Mouse (Mus musculus): ENCODE results near the gene Coa7. TPM values are rescaled to one million over a fixed set of nuclear protein-coding genes. Genes with fewer than 3 reads are reported as not detected.

Gene Coa7
- total and polyA plus RNA-seq, 3 experiments: 11.1 to 40.1 (median 29.5) TPM

DNA sequence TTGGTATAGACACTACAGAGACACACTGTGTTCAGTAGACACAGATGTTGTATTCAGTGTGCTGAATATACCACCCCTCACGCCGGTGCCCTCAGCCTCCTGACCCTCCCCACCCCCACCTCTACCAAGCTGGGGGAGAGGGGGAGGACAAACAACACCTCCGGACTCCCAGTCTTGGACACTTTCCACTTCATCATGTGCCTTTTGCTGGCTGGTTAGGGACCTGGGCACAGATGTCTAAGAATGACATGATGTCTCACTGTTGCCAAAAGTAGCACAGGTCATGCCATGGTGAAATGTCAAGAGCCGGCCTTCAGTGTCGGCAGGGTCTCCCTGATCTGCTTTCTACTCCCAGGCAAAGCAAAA lies 36.2 kb downstream of the Coa7 start:
- H3K79me2 ChIP-seq (replicated peaks; ENCODE audit: control insufficient read depth, insufficient read depth, low read length): no peaks in the 10 kb centered on the region
- H3K4me1 ChIP-seq (ENCODE audit: control insufficient read depth, insufficient read depth, low read length): peaks cover 7% of the 10 kb centered on the region
- TF ChIP-seq POLR2A (IDR thresholded peaks at IDR 0.05; ENCODE audit: insufficient read depth, low read depth, low read length) (no peak), EP300 (IDR thresholded peaks at IDR 0.05; ENCODE audit: insufficient read depth, low read depth, low read length) (0 out of 2 replicates have a peak, but pooled peaks have one; percentile 61), CTCF (IDR thresholded peaks at IDR 0.05) (no peak)
- no peak overlapping the region for H3K9ac ChIP-seq (ENCODE audit: low read depth, low read length)
- no peaks in the 10 kb centered on the region for H3K27me3 ChIP-seq (ENCODE audit: control insufficient read depth, insufficient read depth, low read length)
- H3K4me3 ChIP-seq: 0 out of 2 replicates have a peak overlapping the region, but pooled peaks have one; percentile 3
- peak overlapping the region; percentile 70 for H3K27ac ChIP-seq
- peaks cover 2% of the 10 kb centered on the region; the same call in 1 of the 2 replicates for H3K36me3 ChIP-seq (ENCODE audit: control insufficient read depth, insufficient read depth, low read length)
- intact Hi-C loops (cut with DNase I): no loop called here
- peak; percentile 52 to 68 for DNase-seq
- WGBS: 40% methylated on average over 5 of the region's 5 CpGs

DNA sequence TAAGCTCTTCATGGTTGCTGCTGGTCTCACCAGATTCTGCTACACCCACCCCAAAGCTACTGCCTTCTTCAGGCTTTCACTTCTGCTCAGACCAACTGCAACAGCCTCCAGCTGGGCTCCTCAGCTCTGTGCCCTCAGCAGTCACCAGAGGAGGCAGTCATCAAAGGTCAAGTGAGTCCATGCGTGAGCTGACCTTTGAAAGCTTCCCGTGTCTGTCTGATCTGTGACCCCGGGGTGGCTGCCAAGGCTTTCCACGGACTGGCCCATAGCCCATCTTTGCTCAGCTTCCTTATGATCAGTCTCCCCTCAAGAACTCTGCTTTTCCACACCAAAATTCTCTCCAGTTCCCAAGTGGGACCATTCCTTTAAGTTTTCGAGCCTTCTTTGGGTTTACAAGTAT lies 41.3 kb downstream of the Coa7 start:
- intact Hi-C loops (cut with DNase I): no loop called here
- Histone ChIP-seq H3K27ac (no peak overlapping the region), H3K27me3 (ENCODE audit: control insufficient read depth, insufficient read depth, low read length) (no peaks in the 10 kb centered on the region), H3K36me3 (ENCODE audit: control insufficient read depth, insufficient read depth, low read length) (no peaks in the 10 kb centered on the region), H3K79me2 (replicated peaks; ENCODE audit: control insufficient read depth, insufficient read depth, low read length) (no peaks in the 10 kb centered on the region), H3K4me1 (ENCODE audit: control insufficient read depth, insufficient read depth, low read length) (no peaks in the 10 kb centered on the region), H3K4me3 (no peak overlapping the region), H3K9ac (ENCODE audit: low read depth, low read length) (no peak overlapping the region)
- TF ChIP-seq EP300 (IDR thresholded peaks at IDR 0.05; ENCODE audit: insufficient read depth, low read depth, low read length) (no peak), POLR2A (IDR thresholded peaks at IDR 0.05; ENCODE audit: insufficient read depth, low read depth, low read length) (no peak), CTCF (IDR thresholded peaks at IDR 0.05) (no peak)
- DNase-seq: no peak
- 34% methylated on average over 5 of the region's 5 CpGs for WGBS

- Histone ChIP-seq H3K27me3 (ENCODE audit: control insufficient read depth, insufficient read depth, low read length) (no peaks in the 10 kb centered on the region), H3K9ac (ENCODE audit: low read depth, low read length) (no peak overlapping the region), H3K4me3 (no peak overlapping the region), H3K36me3 (ENCODE audit: control insufficient read depth, insufficient read depth, low read length) (no peaks in the 10 kb centered on the region), H3K4me1 (ENCODE audit: control insufficient read depth, insufficient read depth, low read length) (no peaks in the 10 kb centered on the region), H3K27ac (no peak overlapping the region), H3K79me2 (replicated peaks; ENCODE audit: control insufficient read depth, insufficient read depth, low read length) (no peaks in the 10 kb centered on the region)
- WGBS: 63% methylated on average over 4 of the region's 4 CpGs
- DNase-seq: no peak
- no peak for TF ChIP-seq EP300 (IDR thresholded peaks at IDR 0.05; ENCODE audit: insufficient read depth, low read depth, low read length)
- intact Hi-C loops (cut with DNase I): no loop called here
These were observed 42.5 kb downstream of the Coa7 start for GRCm38 (mm10) chr4:108370409-108370808.

DNA sequence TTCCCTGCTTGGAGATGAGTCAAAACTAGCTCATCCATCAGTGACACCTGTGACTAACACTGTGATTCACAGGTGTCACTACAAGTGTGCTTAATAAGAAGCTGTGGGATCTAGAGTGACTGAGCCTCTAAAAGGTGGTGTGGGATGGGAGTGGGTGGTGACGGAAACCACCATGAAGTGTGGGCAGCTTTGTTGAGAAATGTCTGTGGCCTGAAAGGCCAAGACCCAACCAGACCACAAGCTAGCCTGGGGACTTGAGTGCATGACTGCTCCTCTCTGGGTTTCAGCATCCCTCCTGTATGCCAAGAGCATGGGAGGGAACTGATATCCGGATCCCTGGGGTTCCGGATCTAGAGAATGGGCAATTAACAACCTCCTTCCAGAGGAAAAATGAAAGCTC lies 43.5 kb downstream of the Coa7 start:
- no peaks in the 10 kb centered on the region for H3K79me2 ChIP-seq (replicated peaks; ENCODE audit: control insufficient read depth, insufficient read depth, low read length)
- no peaks in the 10 kb centered on the region for H3K27me3 ChIP-seq (ENCODE audit: control insufficient read depth, insufficient read depth, low read length)
- no peak for TF ChIP-seq POLR2A (IDR thresholded peaks at IDR 0.05; ENCODE audit: insufficient read depth, low read depth, low read length)
- TF ChIP-seq EP300 (IDR thresholded peaks at IDR 0.05; ENCODE audit: insufficient read depth, low read depth, low read length): no peak
- TF ChIP-seq CTCF (IDR thresholded peaks at IDR 0.05): no peak
- no peaks in the 10 kb centered on the region for H3K36me3 ChIP-seq (ENCODE audit: control insufficient read depth, insufficient read depth, low read length)
- H3K4me3 ChIP-seq: no peak overlapping the region
- no peak overlapping the region for H3K9ac ChIP-seq (ENCODE audit: low read depth, low read length)
- intact Hi-C loops (cut with DNase I): no loop called here
- WGBS: 90% methylated on average over 3 of the region's 3 CpGs
- no peaks in the 10 kb centered on the region for H3K4me1 ChIP-seq (ENCODE audit: control insufficient read depth, insufficient read depth, low read length)
- no peak overlapping the region for H3K27ac ChIP-seq
- no peak for DNase-seq

DNA sequence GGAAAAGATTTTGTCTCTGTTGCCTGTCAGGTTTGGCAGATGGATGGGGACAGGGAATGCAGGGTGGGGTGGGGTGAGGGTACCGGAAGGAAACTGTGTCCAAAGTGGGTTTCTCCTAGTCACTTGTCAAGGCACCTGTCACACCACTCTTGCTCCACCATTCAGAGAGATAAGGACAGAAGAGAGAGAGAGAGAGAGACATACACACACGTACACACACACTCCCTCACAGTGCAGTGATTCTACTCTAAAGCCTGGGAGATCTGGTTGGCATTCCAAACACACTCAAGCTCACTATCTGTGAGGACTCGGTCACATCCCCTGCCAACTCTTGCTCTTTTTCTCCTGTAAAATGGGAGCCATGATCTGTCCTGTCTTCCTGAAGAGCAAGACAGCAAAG lies 44.2 kb downstream of the Coa7 start:
- Histone ChIP-seq H3K36me3 (ENCODE audit: control insufficient read depth, insufficient read depth, low read length) (no peaks in the 10 kb centered on the region), H3K4me1 (ENCODE audit: control insufficient read depth, insufficient read depth, low read length) (no peaks in the 10 kb centered on the region), H3K4me3 (no peak overlapping the region), H3K27me3 (ENCODE audit: control insufficient read depth, insufficient read depth, low read length) (no peaks in the 10 kb centered on the region), H3K79me2 (replicated peaks; ENCODE audit: control insufficient read depth, insufficient read depth, low read length) (no peaks in the 10 kb centered on the region), H3K27ac (no peak overlapping the region), H3K9ac (ENCODE audit: low read depth, low read length) (no peak overlapping the region)
- WGBS: 45% methylated on average over 3 of the region's 3 CpGs
- no peak for DNase-seq
- intact Hi-C loops (cut with DNase I): no loop called here
- TF ChIP-seq CTCF (IDR thresholded peaks at IDR 0.05) (no peak), EP300 (IDR thresholded peaks at IDR 0.05; ENCODE audit: insufficient read depth, low read depth, low read length) (no peak), POLR2A (IDR thresholded peaks at IDR 0.05; ENCODE audit: insufficient read depth, low read depth, low read length) (no peak)

- Histone ChIP-seq H3K27me3 (ENCODE audit: control insufficient read depth, insufficient read depth, low read length) (peaks cover 7% of the 10 kb centered on the region), H3K36me3 (ENCODE audit: control insufficient read depth, insufficient read depth, low read length) (no peaks in the 10 kb centered on the region), H3K9ac (ENCODE audit: low read depth, low read length) (no peak overlapping the region), H3K27ac (no peak overlapping the region), H3K79me2 (replicated peaks; ENCODE audit: control insufficient read depth, insufficient read depth, low read length) (no peaks in the 10 kb centered on the region), H3K4me1 (ENCODE audit: control insufficient read depth, insufficient read depth, low read length) (no peaks in the 10 kb centered on the region), H3K4me3 (no peak overlapping the region)
- intact Hi-C loops (cut with DNase I): no loop called here
- 81% methylated on average over 3 of the region's 3 CpGs for WGBS
- DNase-seq: no peak
- TF ChIP-seq EP300 (IDR thresholded peaks at IDR 0.05; ENCODE audit: insufficient read depth, low read depth, low read length) (no peak), POLR2A (IDR thresholded peaks at IDR 0.05; ENCODE audit: insufficient read depth, low read depth, low read length) (no peak)
These were observed 51.5 kb downstream of the Coa7 start for GRCm38 (mm10) chr4:108379476-108379875.

Measured in heart, adult 2 months (tissue).